Mouse (Mus musculus): Measurements from ENCODE around the gene Ehd1.

Ehd1 gene

GRCm38 (mm10) chr19:6333761-6334595 lies 57.5 kb downstream of the Ehd1 start:
- DNase-seq (ENCODE audit: low read depth), result peak; percentile 5

- DNase-seq (ENCODE audit: low read depth), result peak; percentile 95
These were observed 58.3 kb downstream of the Ehd1 start, which contains the start of gene Men1 for GRCm38 (mm10) chr19:6334673-6335457. TSS of gene Men1 (plus strand) at chr19:6334979.

GRCm38 (mm10) chr19:6335458-6335827 lies 58.9 kb downstream of the Ehd1 start:
- no peak for DNase-seq (ENCODE audit: low read depth)

- no peak for DNase-seq (ENCODE audit: low read depth)
These were observed 60.4 kb downstream of the Ehd1 start for GRCm38 (mm10) chr19:6336920-6337319.

- DNase-seq (ENCODE audit: low read depth), result no peak
These were observed 61.6 kb downstream of the Ehd1 start for GRCm38 (mm10) chr19:6338171-6338570.

- no peak for DNase-seq (ENCODE audit: low read depth)
These were observed 62.2 kb downstream of the Ehd1 start for GRCm38 (mm10) chr19:6338716-6339115.

GRCm38 (mm10) chr19:6339191-6339590 lies 62.7 kb downstream of the Ehd1 start:
- DNase-seq (ENCODE audit: low read depth), result no peak

GRCm38 (mm10) chr19:6339890-6340504 lies 63.5 kb downstream of the Ehd1 start:
- DNase-seq (ENCODE audit: low read depth), result no peak

- no peak for DNase-seq (ENCODE audit: low read depth)
These were observed 64.3 kb downstream of the Ehd1 start, which contains the start of gene Map4k2 for GRCm38 (mm10) chr19:6340524-6341452. TSS of gene Map4k2 (plus strand) at chr19:6341135.

GRCm38 (mm10) chr19:6341453-6342077 lies 65.0 kb downstream of the Ehd1 start:
- DNase-seq (ENCODE audit: low read depth), result no peak

- DNase-seq (ENCODE audit: low read depth), result no peak
These were observed 65.9 kb downstream of the Ehd1 start for GRCm38 (mm10) chr19:6342276-6342933.

- DNase-seq (ENCODE audit: low read depth), result no peak
These were observed 66.8 kb downstream of the Ehd1 start for GRCm38 (mm10) chr19:6343066-6343925.

GRCm38 (mm10) chr19:6343996-6344395 lies 67.5 kb downstream of the Ehd1 start:
- no peak for DNase-seq (ENCODE audit: low read depth)

- DNase-seq (ENCODE audit: low read depth), result no peak
These were observed 69.5 kb downstream of the Ehd1 start for GRCm38 (mm10) chr19:6346023-6346422.

- DNase-seq (ENCODE audit: low read depth), result no peak
These were observed 70.1 kb downstream of the Ehd1 start for GRCm38 (mm10) chr19:6346661-6347060.

- DNase-seq (ENCODE audit: low read depth), result no peak
These were observed 71.1 kb downstream of the Ehd1 start for GRCm38 (mm10) chr19:6347615-6348014.

GRCm38 (mm10) chr19:6348717-6349116 lies 72.2 kb downstream of the Ehd1 start:
- DNase-seq (ENCODE audit: low read depth), result no peak

- DNase-seq (ENCODE audit: low read depth), result no peak
These were observed 72.9 kb downstream of the Ehd1 start for GRCm38 (mm10) chr19:6349215-6349983.

Data from fibroblast of lung, adult 2 months (primary cell).